Mouse (Mus musculus): ENCODE results near the gene Actn3.

GRCm38 (mm10) chr19:4838526-4839140, 39.1 kb downstream of the Actn3 start:
- TF ChIP-seq GATA1 (IDR thresholded peaks at IDR 0.05; ENCODE audit: borderline replicate concordance, low read length) (no peak), FLI1 (IDR thresholded peaks at IDR 0.05; ENCODE audit: low read length) (no peak)

Measured in megakaryocyte, embryonic 14.5 days (primary cell).